Mouse (Mus musculus) neural tube, embryonic 10.5 days (tissue): ENCODE data around the gene Rbfox3.

ENCODE experiments used
- DNase-seq: peaks from one replicate; pipeline ENCODE4 v3.0.0-alpha.2; 2017; ENCODE audit warnings: low spot score; ENCODE audit errors: extremely low spot score

The Rbfox3 gene

DNA sequence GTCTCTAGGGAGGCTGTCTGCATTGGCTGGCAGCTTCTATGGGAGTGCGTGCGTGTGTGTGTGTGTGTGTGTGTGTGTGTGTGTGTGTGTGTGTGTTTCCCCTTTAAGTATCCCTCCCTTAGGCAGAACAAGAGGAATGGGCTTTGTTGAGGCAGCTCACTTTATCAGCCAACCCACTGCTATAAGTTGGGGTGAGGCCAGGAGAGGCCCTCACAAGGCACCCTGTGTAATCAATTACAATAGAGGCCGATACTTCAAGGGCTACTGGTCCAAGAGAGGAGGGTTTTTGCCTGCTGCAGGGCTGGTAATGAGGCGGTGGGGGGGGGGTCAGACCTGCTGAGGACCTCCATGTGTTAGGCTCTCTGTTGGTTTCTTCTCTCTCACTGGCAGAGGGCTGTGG, 357.5 kb downstream of the Rbfox3 start:
- no peak for DNase-seq

DNA sequence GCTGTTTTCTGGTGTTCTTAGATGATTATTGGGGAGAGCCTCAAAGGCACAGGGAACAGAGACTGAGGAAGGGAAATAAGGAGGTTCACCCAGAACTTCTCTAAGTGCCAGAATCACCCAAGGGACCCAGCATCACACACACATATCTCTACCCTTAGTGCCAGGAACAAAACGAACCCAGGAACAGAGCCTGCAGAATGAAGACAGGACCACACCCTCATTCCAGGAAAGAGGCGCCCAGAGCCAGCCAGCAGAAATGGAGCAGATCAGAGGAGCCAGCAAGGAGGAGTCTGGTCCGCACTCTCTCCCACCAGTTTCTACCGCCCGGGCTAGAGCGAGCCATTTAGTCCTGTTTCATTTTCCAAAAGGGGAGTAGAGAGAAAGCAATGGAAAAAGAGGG, 358.4 kb downstream of the Rbfox3 start:
- DNase-seq = no peak

GRCm38 (mm10) chr11:118552478-118552877, 358.9 kb downstream of the Rbfox3 start:
- no peak for DNase-seq

DNA sequence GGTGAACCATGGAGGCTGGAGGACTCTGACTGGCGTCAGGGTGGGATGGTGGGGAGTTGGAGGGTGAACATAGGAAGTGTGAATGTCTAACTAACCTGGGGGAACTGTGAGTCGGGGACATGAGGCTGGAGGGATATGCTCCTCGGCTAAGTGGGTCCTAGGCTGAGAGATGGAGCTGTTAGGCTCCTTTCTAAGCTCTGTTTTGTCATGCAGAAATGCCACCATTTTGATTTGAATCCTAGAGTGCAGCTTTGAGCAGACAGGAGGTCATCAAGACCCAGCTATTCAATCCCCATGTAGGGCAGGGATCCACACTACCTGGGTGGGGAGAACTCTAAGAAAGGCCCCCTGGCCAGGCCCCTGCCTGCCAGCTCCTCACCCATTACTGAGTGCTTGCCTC, 359.7 kb downstream of the Rbfox3 start:
- DNase-seq = no peak

- no peak for DNase-seq
Measured at GRCm38 (mm10) chr11:118550773-118551520, 360.4 kb downstream of the Rbfox3 start.

GRCm38 (mm10) chr11:118548242-118548641, 363.2 kb downstream of the Rbfox3 start:
- DNase-seq = no peak

DNA sequence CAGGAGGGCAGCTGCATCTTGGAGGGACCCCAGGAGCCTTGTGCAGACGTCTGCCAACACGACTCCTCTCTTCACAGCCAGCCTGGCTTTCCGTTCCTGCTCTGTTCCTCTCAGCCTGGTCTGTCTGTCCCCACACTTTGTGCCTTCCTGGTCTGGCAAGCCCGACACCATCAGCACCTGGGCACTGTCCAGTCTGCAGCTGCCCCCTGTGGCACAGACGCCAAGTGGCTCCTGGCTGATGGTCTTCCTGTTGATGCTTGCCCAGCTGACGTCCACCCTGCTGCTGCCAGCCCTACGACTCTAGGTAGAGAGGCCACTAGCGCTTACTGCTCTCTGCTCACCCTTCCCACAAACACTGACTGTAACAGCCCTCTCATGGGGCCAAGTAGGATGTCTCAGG, 365.1 kb downstream of the Rbfox3 start:
- no peak for DNase-seq

DNA sequence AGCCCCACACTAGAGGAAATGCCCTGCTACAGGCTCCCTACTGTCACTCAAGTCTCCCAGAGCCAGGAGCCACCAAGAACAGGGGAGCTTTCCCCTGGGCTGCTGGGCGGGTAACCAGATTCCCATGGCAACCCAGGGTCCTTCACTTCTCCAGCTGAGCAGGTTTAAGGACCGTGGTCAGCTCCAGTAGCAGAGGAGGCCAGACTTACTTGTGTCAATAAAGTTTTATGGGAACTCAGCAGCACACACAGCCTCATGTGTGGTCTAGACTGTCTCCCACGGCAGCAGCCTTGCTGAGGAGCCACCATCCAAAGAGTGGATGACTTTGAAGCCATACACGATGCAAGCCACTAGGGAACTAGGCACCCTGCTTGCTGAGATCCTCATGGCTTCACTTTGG, 365.7 kb downstream of the Rbfox3 start:
- DNase-seq = no peak

GRCm38 (mm10) chr11:118544564-118544963, 366.8 kb downstream of the Rbfox3 start:
- DNase-seq = no peak

- no peak for DNase-seq
Measured at GRCm38 (mm10) chr11:118542906-118543305, 368.5 kb downstream of the Rbfox3 start.

- DNase-seq = no peak
Measured at GRCm38 (mm10) chr11:118540411-118541026, 370.9 kb downstream of the Rbfox3 start.

DNA sequence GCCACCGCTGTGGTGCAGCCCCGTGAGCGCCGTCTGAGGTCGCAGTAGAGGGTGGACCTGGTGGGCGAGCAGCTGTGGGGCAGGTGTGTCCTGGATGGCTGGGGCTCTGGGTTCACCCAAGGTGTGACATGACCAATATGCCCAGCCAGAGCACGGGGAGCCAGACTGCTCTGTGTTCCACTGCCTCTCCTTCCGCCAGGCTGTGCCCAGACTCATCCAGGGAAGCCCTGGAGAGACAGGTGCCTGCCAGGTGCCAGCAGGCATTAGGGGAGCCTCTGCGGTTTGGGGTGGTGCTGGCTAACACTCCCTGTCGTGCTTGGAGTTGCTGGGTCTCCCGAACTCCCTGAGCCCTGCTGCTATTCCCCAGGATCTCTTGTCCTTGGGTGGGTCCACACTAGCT, 373.4 kb downstream of the Rbfox3 start:
- DNase-seq = no peak

GRCm38 (mm10) chr11:118534382-118535092, 376.9 kb downstream of the Rbfox3 start:
- DNase-seq = peak; percentile 73

DNA sequence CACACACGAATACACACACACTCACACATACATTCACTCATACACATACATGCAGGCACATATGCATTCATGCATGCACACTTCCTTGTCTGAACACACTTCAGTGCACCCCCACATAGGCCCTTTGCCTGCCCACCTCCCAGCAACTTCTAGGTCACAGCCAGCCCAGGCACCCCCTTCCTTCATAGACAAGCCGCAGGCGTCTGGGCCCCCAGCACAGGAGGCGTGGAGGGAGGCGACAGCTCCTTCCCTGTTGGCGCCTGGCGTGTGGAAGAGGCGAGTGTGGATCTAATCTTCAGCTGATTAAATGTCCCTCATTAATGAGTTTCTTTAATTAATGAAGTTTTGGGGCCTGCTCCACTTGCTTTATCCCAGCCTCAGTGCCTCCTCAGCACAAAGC, 381.1 kb downstream of the Rbfox3 start:
- DNase-seq = no peak

DNA sequence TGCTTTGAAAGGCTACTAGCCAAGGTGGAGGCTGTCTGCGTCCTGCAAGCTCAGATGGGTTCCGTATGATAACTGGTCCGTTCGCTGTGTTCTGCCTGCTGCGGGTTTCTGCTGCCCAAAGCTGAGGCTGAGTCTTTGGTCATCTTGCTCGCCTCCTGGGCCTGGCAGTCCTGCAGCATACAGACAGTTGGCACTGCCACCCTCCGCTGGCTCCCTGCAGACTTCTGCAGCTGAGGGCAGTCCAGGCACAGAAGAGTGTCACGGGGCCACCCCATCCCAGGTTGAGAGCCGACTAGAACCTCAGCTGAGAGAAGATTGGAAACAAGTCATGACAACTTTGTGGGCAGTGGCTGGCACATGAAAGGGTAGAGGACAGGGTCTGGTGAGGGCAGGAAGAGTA, 382.6 kb downstream of the Rbfox3 start:
- DNase-seq = no peak

DNA sequence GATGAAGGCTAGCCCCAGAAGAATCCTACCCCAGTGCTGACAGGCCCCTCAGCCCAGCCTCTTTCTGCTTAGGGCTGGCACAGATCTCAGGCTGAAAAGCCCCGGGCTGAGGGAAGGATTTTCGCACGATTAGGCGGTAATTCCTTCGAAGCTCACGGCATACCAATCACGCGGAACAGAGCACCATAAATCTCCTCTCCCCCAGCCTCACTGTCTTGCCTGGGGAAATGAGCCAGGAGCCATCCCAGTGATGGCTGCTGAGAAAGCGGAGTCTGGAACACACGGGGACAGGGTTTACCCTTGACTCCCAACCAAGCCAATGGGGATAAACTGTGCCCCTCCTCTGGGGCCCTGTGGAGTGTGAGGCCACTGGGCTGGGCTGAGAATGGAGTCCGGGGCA, 386.3 kb downstream of the Rbfox3 start:
- no peak for DNase-seq

DNA sequence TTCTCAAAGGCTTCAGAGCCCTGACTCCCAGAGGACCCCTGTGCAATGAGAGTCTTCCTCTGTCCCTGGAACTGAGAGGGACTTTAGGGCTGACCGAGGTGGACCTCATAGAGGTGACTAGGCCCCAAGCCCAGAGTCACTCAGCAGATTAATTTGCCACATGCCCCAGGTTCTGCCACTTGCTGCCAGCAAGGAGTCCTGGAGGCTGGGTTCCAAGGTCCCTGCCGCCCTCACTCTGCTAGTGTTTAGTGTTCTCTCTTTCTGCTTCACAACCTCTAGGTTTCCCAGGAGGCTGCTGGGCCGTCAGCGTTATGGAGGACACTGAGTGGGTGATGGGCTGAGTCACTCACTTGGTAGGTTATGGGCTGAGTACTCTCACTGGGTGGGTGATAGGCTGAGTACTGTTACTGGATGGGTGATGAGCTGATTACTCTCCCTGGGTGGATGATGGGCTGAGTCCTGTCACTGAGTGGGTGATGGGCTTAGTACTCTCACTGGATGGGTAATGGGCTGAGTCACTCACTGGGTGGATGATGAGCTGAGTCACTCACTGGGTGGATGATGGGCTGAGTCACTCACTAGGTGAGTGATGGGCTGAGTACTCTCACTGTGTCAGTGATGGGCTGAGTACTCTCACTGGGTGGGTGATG, 387.8 kb downstream of the Rbfox3 start:
- DNase-seq = no peak

- no peak for DNase-seq
Measured at GRCm38 (mm10) chr11:118520932-118521331, 390.5 kb downstream of the Rbfox3 start.

DNA sequence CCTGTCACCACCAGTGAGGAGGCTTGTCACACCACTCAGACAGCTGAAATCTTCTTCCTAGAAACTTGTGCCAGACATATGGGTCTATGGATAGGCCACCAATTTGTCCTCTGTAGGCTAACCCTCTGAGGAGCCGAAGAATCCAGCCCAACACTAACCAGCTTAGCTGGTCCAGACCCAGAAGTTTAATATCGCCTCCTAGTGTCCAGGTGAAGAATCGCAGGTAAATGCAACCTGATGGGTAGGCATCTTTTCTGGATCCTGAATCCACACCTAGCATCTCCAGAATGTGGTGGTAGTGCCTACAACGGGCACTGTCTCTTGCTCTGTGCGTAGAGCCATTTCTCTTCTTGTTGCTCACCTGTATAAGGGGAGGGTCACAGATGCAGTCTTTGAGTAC, 391.1 kb downstream of the Rbfox3 start:
- no peak for DNase-seq

DNA sequence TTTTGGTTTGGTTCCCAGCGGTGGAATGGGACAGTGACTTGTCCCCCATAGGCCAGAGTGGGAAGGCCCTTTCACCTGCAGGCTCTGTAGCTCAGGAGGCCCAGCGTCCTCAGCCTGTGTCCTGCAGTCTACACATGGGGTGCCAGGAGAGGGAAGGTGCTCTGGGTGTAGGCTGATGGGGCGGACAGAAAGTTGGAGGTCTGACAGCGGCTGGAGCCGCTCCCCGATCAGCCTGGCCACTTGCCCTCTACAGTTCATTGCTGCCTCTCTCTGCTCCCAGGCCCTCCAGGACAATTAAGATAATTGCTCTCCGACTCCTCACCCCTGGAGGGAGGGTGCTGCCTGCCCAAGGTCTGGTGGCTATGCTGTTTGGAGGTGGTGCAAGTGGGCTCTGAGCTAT, 392.7 kb downstream of the Rbfox3 start:
- no peak for DNase-seq

DNA sequence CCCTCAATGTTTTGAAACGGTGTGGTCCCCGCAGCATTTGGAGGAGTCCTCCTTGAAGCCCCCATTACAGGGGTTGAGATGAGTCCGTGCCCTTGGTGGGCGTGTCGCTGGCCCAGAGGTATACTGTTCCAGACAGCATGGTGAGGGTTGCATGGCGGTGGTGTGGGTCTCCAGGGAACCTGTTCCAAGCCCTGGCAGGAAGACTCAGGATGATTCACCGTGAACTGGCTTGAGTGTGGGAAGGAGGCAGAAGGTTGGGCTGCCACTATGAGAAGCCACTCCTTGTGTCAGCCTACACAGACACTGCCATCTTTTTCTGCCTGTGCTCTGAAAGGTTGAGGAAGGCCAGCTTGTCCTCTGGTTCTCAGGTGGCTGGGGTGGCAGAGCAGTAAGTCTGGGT, 393.5 kb downstream of the Rbfox3 start:
- no peak for DNase-seq

DNA sequence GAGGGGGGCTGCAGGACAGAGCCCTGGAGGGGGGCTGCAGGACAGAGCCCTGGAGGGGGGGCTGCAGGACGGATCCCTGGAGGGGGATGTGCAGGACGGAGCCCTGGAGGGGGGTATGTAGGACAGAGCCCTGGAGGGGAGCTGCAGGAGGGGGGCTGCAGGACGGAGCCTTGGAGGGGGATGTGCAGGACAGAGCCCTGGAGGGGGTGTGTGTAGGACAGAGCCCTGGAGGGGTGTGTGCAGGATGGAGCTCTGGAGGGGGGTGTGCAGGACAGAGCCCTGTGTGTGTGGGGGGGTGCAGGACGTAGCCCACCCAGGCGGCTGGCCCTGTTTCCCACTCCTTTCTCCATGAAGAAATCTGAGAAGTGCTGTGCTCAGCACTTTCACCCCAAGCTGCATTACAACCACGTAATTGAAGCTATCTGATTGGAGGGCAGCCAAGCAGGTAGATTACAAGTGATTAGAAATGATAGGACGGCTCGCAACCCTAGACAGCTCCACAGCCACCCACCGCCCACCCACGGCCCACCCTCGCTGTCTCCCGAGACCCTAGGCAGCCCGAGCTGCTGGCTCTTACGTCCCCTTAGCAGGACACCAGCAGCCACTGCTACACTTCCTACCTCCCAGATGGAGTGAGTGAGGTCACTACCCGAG, 399.0 kb downstream of the Rbfox3 start:
- no peak for DNase-seq
